Mouse (Mus musculus) adrenal gland, postnatal 14 days (tissue): ENCODE measurements at regions not wholly inside any gene's neighbourhood (a gene's known extent, or its start where the extent isn't known, plus 50 kb on each side); places are given as distances from the start of the nearest gene placed in this dataset.

Experiments used
- DNase-seq: peaks from one replicate; pipeline ENCODE4 v3.0.0; 2021; ENCODE audit warnings: mixed read lengths

- peak; percentile 13 for DNase-seq
Observed at GRCm38 (mm10) chr13:69867296-69868065, 65.3 kb downstream of the Med10 start.

GRCm38 (mm10) chr13:69896536-69896935 lies 94.3 kb downstream of the Med10 start:
- DNase-seq = peak; percentile 54

GRCm38 (mm10) chr13:69901139-69901538 lies 98.9 kb downstream of the Med10 start:
- no peak for DNase-seq

- no peak for DNase-seq
Observed at GRCm38 (mm10) chr13:69906802-69907537, 104.8 kb downstream of the Med10 start.

GRCm38 (mm10) chr13:69915796-69916195 lies 113.6 kb downstream of the Med10 start:
- DNase-seq = no peak

GRCm38 (mm10) chr13:69932695-69933550 lies 130.7 kb downstream of the Med10 start:
- DNase-seq = peak; percentile 3

GRCm38 (mm10) chr13:69933551-69933845 lies 131.3 kb downstream of the Med10 start:
- DNase-seq = peak; percentile 27

- no peak for DNase-seq
Observed at GRCm38 (mm10) chr13:69939791-69940190, 137.6 kb downstream of the Med10 start.

- no peak for DNase-seq
Observed at GRCm38 (mm10) chr13:69944651-69945050, 142.5 kb downstream of the Med10 start.

- peak; percentile 7 for DNase-seq
Observed at GRCm38 (mm10) chr13:69946615-69947014, 144.4 kb downstream of the Med10 start.

GRCm38 (mm10) chr13:69952061-69952460 lies 149.9 kb downstream of the Med10 start:
- no peak for DNase-seq

- no peak for DNase-seq
Observed at GRCm38 (mm10) chr13:69954171-69954570, 152.0 kb downstream of the Med10 start.

GRCm38 (mm10) chr13:69955503-69955902 lies 153.3 kb downstream of the Med10 start:
- no peak for DNase-seq

- DNase-seq = no peak
Observed at GRCm38 (mm10) chr13:69963944-69964343, 161.7 kb downstream of the Med10 start.

GRCm38 (mm10) chr13:69971281-69972057 lies 169.3 kb downstream of the Med10 start:
- no peak for DNase-seq

GRCm38 (mm10) chr13:69974835-69975234 lies 172.6 kb downstream of the Med10 start:
- no peak for DNase-seq

GRCm38 (mm10) chr13:69984159-69984558 lies 182.0 kb downstream of the Med10 start:
- DNase-seq = no peak

GRCm38 (mm10) chr13:69987181-69987580 lies 185.0 kb downstream of the Med10 start:
- peak; percentile 31 for DNase-seq

GRCm38 (mm10) chr13:69988319-69988718 lies 186.1 kb downstream of the Med10 start:
- DNase-seq = peak; percentile 16

- DNase-seq = peak; percentile 78
Observed at GRCm38 (mm10) chr13:69991253-69991891, 189.2 kb downstream of the Med10 start.

GRCm38 (mm10) chr13:69991892-69992261 lies 189.7 kb downstream of the Med10 start:
- no peak for DNase-seq

GRCm38 (mm10) chr13:70003591-70003990 lies 201.4 kb downstream of the Med10 start:
- DNase-seq = peak; percentile 54
